Mouse (Mus musculus) lung, embryonic 14.5 days (tissue): ENCODE results near the gene Ocel1. TPM values are rescaled to one million over a fixed set of nuclear protein-coding genes. Genes with fewer than 3 reads are reported as not detected.
A peak's percentile ranks its signal among the peaks of the same experiment; 100 is the strongest.

Experiments
- ATAC-seq: fragments of 200-750 bp; cut with Nextera tagmentation; 2 replicates; pipeline ENCODE4 v1.8.0; 2017; ENCODE audit warnings: mild to moderate bottlenecking, moderate TSS enrichment, moderate library complexity; ENCODE audit not compliant: insufficient read depth
- DNase-seq: peaks from one replicate; pipeline ENCODE4 v3.0.0-alpha.2; 2015
- H3K27ac ChIP-seq: fragments of 300-500 bp; sonication (generic); 2 replicates; pipeline ENCODE4 v1.5.1; 2014; ENCODE audit warnings: low read depth, mild to moderate bottlenecking, moderate library complexity
- H3K27me3 ChIP-seq: fragments of 300-500 bp; sonication (generic); 2 replicates; pipeline ENCODE4 v1.6.1; 2014; ENCODE audit warnings: low read length, control low read depth; ENCODE audit not compliant: insufficient read depth
- H3K36me3 ChIP-seq: fragments of 300-500 bp; sonication (generic); 2 replicates; pipeline ENCODE4 v1.6.1; 2014; ENCODE audit warnings: control low read depth; ENCODE audit not compliant: insufficient read depth
- H3K4me1 ChIP-seq: fragments of 300-500 bp; sonication (generic); 2 replicates; pipeline ENCODE4 v1.6.1; 2014; ENCODE audit warnings: antibody characterized with exemption, control low read depth; ENCODE audit not compliant: insufficient read depth
- H3K4me2 ChIP-seq: fragments of 300-500 bp; sonication (generic); 2 replicates; pipeline ENCODE4 v1.6.1; 2014; ENCODE audit warnings: mild to moderate bottlenecking
- H3K4me3 ChIP-seq: fragments of 300-500 bp; sonication (generic); 2 replicates; pipeline ENCODE4 v1.5.1; 2014; ENCODE audit warnings: low read depth, low read length
- H3K9ac ChIP-seq: fragments of 300-500 bp; sonication (generic); 2 replicates; pipeline ENCODE4 v1.6.1; 2014
- H3K9me3 ChIP-seq: fragments of 300-500 bp; sonication (generic); 2 replicates; pipeline ENCODE4 v1.6.1; 2016; ENCODE audit warnings: low read depth, low read length, control low read depth
- CTCF ChIP-seq: IDR thresholded peaks from 2 replicates; pipeline ENCODE4 v1.5.1; 2016; ENCODE audit warnings: antibody characterized with exemption, low read depth
- WGBS: fragments of 180-500 bp; shearing (Covaris S2); extraction: QIAGEN DNeasy Blood & Tissue Kit; methylation state at CpG from one replicate; pipeline ENCODE4 v1.1.7; 2014; 5-methylcytosine and 5-hydroxymethylcytosine counted together
- polyA plus RNA-seq: library from polyadenylated mRNA; unstranded; fragments of >200 nt; fragmentation: Nextera tagmentation; extraction: Ambion mirVana; gene quantifications from 2 replicates; pipeline ENCODE4 v1.2.1, GENCODE M21; 2014

The Ocel1 gene
- polyA plus RNA-seq, 1 experiment from 2014 or later: 5.0 TPM

- 64% methylated on average over 12 of the region's 12 CpGs for WGBS
- DNase-seq: no peak
- TF ChIP-seq CTCF: no peak; the same call in none of the 2 replicates
Observed at GRCm38 (mm10) chr8:71385212-71385835, 14.2 kb downstream of the Ocel1 start.

DNA sequence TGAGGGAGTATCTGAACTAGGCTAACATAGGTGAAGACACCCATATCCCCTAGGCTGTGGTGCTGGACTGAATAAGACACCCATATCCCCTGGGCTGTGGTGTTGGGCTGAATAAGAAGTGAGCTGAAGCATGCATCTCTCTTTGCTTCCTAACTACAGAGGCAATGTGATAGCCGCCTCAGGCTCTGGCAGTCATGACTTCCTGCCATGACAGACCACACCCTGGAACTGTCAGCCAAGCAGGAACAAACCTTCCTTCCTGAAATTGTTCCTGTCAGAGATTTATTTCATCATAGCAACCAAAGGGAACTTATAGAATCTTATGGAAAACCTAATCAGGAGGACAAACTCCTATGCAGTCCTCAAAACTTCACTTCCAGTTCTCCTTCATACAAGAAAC, 17.2 kb downstream of the Ocel1 start:
- H3K4me3 ChIP-seq: no peak overlapping the region

More at GRCm38 (mm10) chr8:71385212-71385835, 14.2 kb downstream of the Ocel1 start:
- no peak for ATAC-seq
- Histone ChIP-seq H3K27ac (no peak overlapping the region), H3K9ac (no peak overlapping the region), H3K4me2 (no peak overlapping the region), H3K4me1 (peaks cover 10% of the 10 kb centered on the region), H3K27me3 (no peaks in the 10 kb centered on the region), H3K9me3 (no peaks in the 10 kb centered on the region), H3K36me3 (no peaks in the 10 kb centered on the region), H3K4me3 (no peak overlapping the region)

GRCm38 (mm10) chr8:71391696-71392095, 20.6 kb downstream of the Ocel1 start:
- peaks cover 3% of the 10 kb centered on the region; the same call in 1 of the 2 replicates for H3K4me1 ChIP-seq
- WGBS: 86% methylated on average over 2 of the region's 2 CpGs
- no peak overlapping the region for H3K4me2 ChIP-seq
- ATAC-seq (no peak), DNase-seq (no peak)
- no peak for TF ChIP-seq CTCF
- no peaks in the 10 kb centered on the region for H3K9me3 ChIP-seq
- H3K9ac ChIP-seq: no peak overlapping the region
- H3K27me3 ChIP-seq: no peaks in the 10 kb centered on the region
- no peak overlapping the region for H3K4me3 ChIP-seq
- no peaks in the 10 kb centered on the region for H3K36me3 ChIP-seq
- no peak overlapping the region for H3K27ac ChIP-seq

More for the DNA sequence above, 17.2 kb downstream of the Ocel1 start:
- TF ChIP-seq CTCF: no peak
- WGBS: 64% methylated on average over 1 of the region's 1 CpGs
- Histone ChIP-seq H3K27me3 (no peaks in the 10 kb centered on the region), H3K9ac (no peak overlapping the region), H3K9me3 (no peaks in the 10 kb centered on the region), H3K36me3 (no peaks in the 10 kb centered on the region), H3K27ac (no peak overlapping the region), H3K4me1 (peaks cover 1% of the 10 kb centered on the region), H3K4me2 (no peak overlapping the region)
- no peak for ATAC-seq
- DNase-seq: peak; percentile 18

DNA sequence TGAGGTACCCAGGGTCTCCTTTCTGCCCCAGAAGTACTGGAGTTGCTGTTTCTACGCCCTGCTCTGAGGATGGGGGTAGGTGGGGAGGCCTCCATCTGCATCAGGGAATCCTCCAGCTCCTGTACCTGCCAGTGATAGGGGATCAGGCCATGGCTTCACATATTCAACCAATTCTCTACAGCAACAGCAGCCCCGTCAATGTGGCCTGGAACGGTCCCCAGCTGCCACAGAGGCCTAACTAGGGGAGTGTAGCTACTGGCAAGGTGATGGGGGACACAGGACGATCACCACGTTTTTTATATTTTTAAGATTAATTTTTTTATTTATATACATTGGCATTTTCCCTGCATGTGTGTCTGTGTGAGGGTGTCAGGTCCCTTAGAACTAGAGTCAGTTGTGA, 21.3 kb downstream of the Ocel1 start:
- no peak for ATAC-seq
- H3K36me3 ChIP-seq: no peaks in the 10 kb centered on the region
- no peak overlapping the region; the same call in 1 of the 2 replicates for H3K9ac ChIP-seq
- H3K4me2 ChIP-seq: no peak overlapping the region
- DNase-seq: no peak
- WGBS: 68% methylated on average over 5 of the region's 5 CpGs
- no peak overlapping the region for H3K27ac ChIP-seq
- H3K9me3 ChIP-seq: no peaks in the 10 kb centered on the region
- no peaks in the 10 kb centered on the region for H3K27me3 ChIP-seq
- H3K4me1 ChIP-seq: peaks cover 4% of the 10 kb centered on the region
- no peak overlapping the region for H3K4me3 ChIP-seq
- TF ChIP-seq CTCF: no peak

DNA sequence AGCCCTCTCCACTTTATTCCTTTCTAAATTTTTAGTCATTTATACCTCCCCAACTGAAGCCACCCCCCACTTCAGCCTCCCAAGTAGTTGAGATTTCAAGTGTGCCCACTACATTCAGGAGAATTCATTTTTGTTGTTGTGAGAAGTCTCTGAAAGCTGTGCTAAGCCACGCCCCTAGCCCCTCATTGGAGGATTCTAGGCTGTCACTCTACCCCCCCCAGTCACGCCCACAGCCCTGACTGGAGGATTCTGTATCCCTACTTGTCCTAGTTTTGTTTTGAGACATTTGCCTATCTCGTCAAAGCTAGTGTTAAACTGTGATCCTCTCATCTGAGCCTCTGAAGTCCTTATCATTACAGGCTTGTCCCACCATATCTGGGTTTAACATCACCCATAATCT, 21.8 kb downstream of the Ocel1 start:
- peak overlapping the region; percentile 32; the same call in 1 of the 2 replicates for H3K4me2 ChIP-seq
- DNase-seq (peak; percentile 78), ATAC-seq (no peak)
- WGBS: 7% methylated on average over 3 of the region's 3 CpGs
- H3K9me3 ChIP-seq: no peaks in the 10 kb centered on the region
- H3K27me3 ChIP-seq: no peaks in the 10 kb centered on the region
- no peaks in the 10 kb centered on the region for H3K36me3 ChIP-seq
- TF ChIP-seq CTCF: no peak
- no peak overlapping the region for H3K9ac ChIP-seq
- 0 out of 2 replicates have a peak overlapping the region, but pooled peaks have one; percentile 3 for H3K4me3 ChIP-seq
- H3K4me1 ChIP-seq: peaks cover 7% of the 10 kb centered on the region
- H3K27ac ChIP-seq: no peak overlapping the region

- Histone ChIP-seq H3K4me2 (peak overlapping the region; percentile 93), H3K27ac (no peak overlapping the region), H3K4me3 (peak overlapping the region; percentile 18)
Observed at GRCm38 (mm10) chr8:71394481-71394880, 23.4 kb downstream of the Ocel1 start.

GRCm38 (mm10) chr8:71395071-71395470, 24.0 kb downstream of the Ocel1 start:
- no peak for ATAC-seq
- peak overlapping the region; percentile 9; the same call in 1 of the 2 replicates for H3K9ac ChIP-seq
- peak overlapping the region; percentile 54; the same call in 1 of the 2 replicates for H3K27ac ChIP-seq

More at GRCm38 (mm10) chr8:71394481-71394880, 23.4 kb downstream of the Ocel1 start:
- DNase-seq: no peak
- Histone ChIP-seq H3K27me3 (no peaks in the 10 kb centered on the region), H3K36me3 (peaks cover 7% of the 10 kb centered on the region), H3K9ac (peak overlapping the region; percentile 9; the same call in 1 of the 2 replicates), H3K4me1 (peaks cover 7% of the 10 kb centered on the region), H3K9me3 (no peaks in the 10 kb centered on the region)
- ATAC-seq: no peak
- no peak for TF ChIP-seq CTCF
- 75% methylated on average over 7 of the region's 7 CpGs for WGBS

More at GRCm38 (mm10) chr8:71395071-71395470, 24.0 kb downstream of the Ocel1 start:
- peaks cover 11% of the 10 kb centered on the region for H3K36me3 ChIP-seq
- no peaks in the 10 kb centered on the region for H3K27me3 ChIP-seq
- WGBS: 76% methylated on average over 10 of the region's 10 CpGs
- H3K9me3 ChIP-seq: no peaks in the 10 kb centered on the region
- H3K4me1 ChIP-seq: peaks cover 7% of the 10 kb centered on the region
- no peak for TF ChIP-seq CTCF
- no peak for DNase-seq
- H3K4me2 ChIP-seq: peak overlapping the region; percentile 93
- H3K4me3 ChIP-seq: peak overlapping the region; percentile 18
